Mouse (Mus musculus): ENCODE results near the gene Gm42372.

GRCm38 (mm10) chr7:16976298-16976697 lies 6.6 kb upstream of the Gm42372 start:
- TF ChIP-seq GATA1 (IDR thresholded peaks at IDR 0.05; ENCODE audit: low read length) (no peak), TAL1 (IDR thresholded peaks at IDR 0.05; ENCODE audit: low read length) (no peak)

All from erythroblast, embryonic 14.5 days (primary cell).